Mouse (Mus musculus) CH12.LX (cell line): ENCODE data around the gene Tmem97.

Experiments used
- CTCF ChIP-seq, 2 experiments: IDR thresholded peaks in 1 of 2; conservative IDR thresholded peaks in 1 of 2; 2 replicates each; pipeline ENCODE4 v1.5.1; 2011 to 2012; ENCODE audit warnings: low read depth in 2 of 2, low read length in 2 of 2, improper control_type of control experiment in 1 of 2, inconsistent platforms in 1 of 2, mild to moderate bottlenecking in 1 of 2, moderate library complexity in 1 of 2
- ELF1 ChIP-seq: IDR thresholded peaks from 2 replicates; pipeline ENCODE4 v1.6.1; 2014; ENCODE audit warnings: low read depth, mild to moderate bottlenecking, inconsistent platforms, low read length, improper control_type of control experiment
- EP300 ChIP-seq: IDR thresholded peaks from 2 replicates; pipeline ENCODE4 v1.6.1; 2011; ENCODE audit warnings: low read length, improper control_type of control experiment
- ETS1 ChIP-seq: conservative IDR thresholded peaks from 2 replicates; pipeline ENCODE4 v1.6.1; 2012; ENCODE audit warnings: low read depth, mild to moderate bottlenecking, inconsistent platforms, low read length, improper control_type of control experiment, moderate library complexity
- GABPA ChIP-seq: IDR thresholded peaks from 2 replicates; pipeline ENCODE4 v1.6.1; 2012; ENCODE audit warnings: low read depth, low read length, improper control_type of control experiment, inconsistent platforms; ENCODE audit not compliant: insufficient replicate concordance
- JUN ChIP-seq: IDR thresholded peaks from 2 replicates; pipeline ENCODE4 v1.6.1; 2011; ENCODE audit warnings: low read depth, mild to moderate bottlenecking, low read length, improper control_type of control experiment, moderate library complexity; ENCODE audit not compliant: insufficient read depth
- MEF2A ChIP-seq: IDR thresholded peaks from 2 replicates; pipeline ENCODE4 v1.6.1; 2014; ENCODE audit warnings: low read depth, mild to moderate bottlenecking, inconsistent platforms, low read length, improper control_type of control experiment, borderline replicate concordance
- MYC ChIP-seq: IDR thresholded peaks from 2 replicates; pipeline ENCODE4 v1.6.1; 2011; ENCODE audit warnings: low read depth, mild to moderate bottlenecking, improper control_type of control experiment, low read length
- PAX5 ChIP-seq: IDR thresholded peaks from 2 replicates; pipeline ENCODE4 v1.6.1; 2012; ENCODE audit warnings: low read length, inconsistent platforms, mixed read lengths
- POLR2A ChIP-seq: IDR thresholded peaks from 2 replicates; pipeline ENCODE4 v1.6.1; 2011; ENCODE audit warnings: low read depth, mild to moderate bottlenecking, improper control_type of control experiment, low read length
- RCOR1 ChIP-seq: conservative IDR thresholded peaks from 2 replicates; pipeline ENCODE4 v1.6.1; 2012; ENCODE audit warnings: low read depth, mild to moderate bottlenecking, inconsistent platforms, low read length, improper control_type of control experiment
- TCF12 ChIP-seq: IDR thresholded peaks from 2 replicates; pipeline ENCODE4 v1.6.1; 2014; ENCODE audit warnings: low read depth, mild to moderate bottlenecking, inconsistent platforms, low read length, improper control_type of control experiment

- no peak for TF ChIP-seq POLR2A
- no peak for TF ChIP-seq JUN
- no peak for TF ChIP-seq CTCF (conservative IDR thresholded peaks at IDR 0.05 in 1 of 2, IDR thresholded peaks at IDR 0.05 in 1 of 2; ENCODE audit: low read depth in 2 of 2, low read length in 2 of 2)
- no peak for TF ChIP-seq MEF2A
- TF ChIP-seq EP300, result no peak
- no peak for TF ChIP-seq ETS1
- no peak for TF ChIP-seq ELF1
- TF ChIP-seq RCOR1, result no peak
- TF ChIP-seq GABPA, result no peak
- TF ChIP-seq PAX5, result no peak
- TF ChIP-seq TCF12, result no peak
- no peak for TF ChIP-seq MYC
These were observed 43.8 kb upstream of the Tmem97 start for GRCm38 (mm10) chr11:78594271-78594964.
